Mouse (Mus musculus) hindbrain, embryonic 13.5 days (tissue): ENCODE results near the gene Gsk3a. TPM values are rescaled to one million over a fixed set of nuclear protein-coding genes. Genes with fewer than 3 reads are reported as not detected.

Experiments
- ATAC-seq: fragments of 200-750 bp; cut with Nextera tagmentation; 2 replicates; pipeline ENCODE4 v1.8.0; 2017; ENCODE audit warnings: moderate TSS enrichment; ENCODE audit not compliant: low FRiP score
- H3K27ac ChIP-seq: fragments of 300-500 bp; sonication (generic); 2 replicates; pipeline ENCODE4 v1.5.1; 2015; ENCODE audit warnings: inconsistent platforms, mild to moderate bottlenecking, moderate library complexity
- H3K27me3 ChIP-seq: fragments of 300-500 bp; sonication (generic); 2 replicates; pipeline ENCODE4 v1.6.1; 2015; ENCODE audit warnings: mild to moderate bottlenecking, inconsistent platforms
- H3K36me3 ChIP-seq: fragments of 300-500 bp; sonication (generic); 2 replicates; pipeline ENCODE4 v1.6.1; 2015; ENCODE audit warnings: mild to moderate bottlenecking, inconsistent platforms
- H3K4me1 ChIP-seq: fragments of 300-500 bp; sonication (generic); replicated peaks from 2 replicates; pipeline ENCODE4 v1.6.1; 2015; ENCODE audit warnings: inconsistent platforms
- H3K4me2 ChIP-seq: fragments of 300-500 bp; sonication (generic); 2 replicates; pipeline ENCODE4 v1.6.1; 2015; ENCODE audit warnings: inconsistent platforms, mild to moderate bottlenecking, moderate library complexity
- H3K4me3 ChIP-seq: fragments of 300-500 bp; sonication (generic); 2 replicates; pipeline ENCODE4 v1.5.1; 2015; ENCODE audit warnings: mild to moderate bottlenecking, inconsistent platforms
- H3K9ac ChIP-seq: fragments of 300-500 bp; sonication (generic); 2 replicates; pipeline ENCODE4 v1.6.1; 2015; ENCODE audit warnings: mild to moderate bottlenecking, inconsistent platforms
- H3K9me3 ChIP-seq: fragments of 300-500 bp; sonication (generic); 2 replicates; pipeline ENCODE4 v1.6.1; 2016; ENCODE audit warnings: inconsistent platforms
- WGBS: fragments of 180-500 bp; shearing (Covaris S2); methylation state at CpG from one replicate; pipeline ENCODE4 v1.1.7; 2015; 5-methylcytosine and 5-hydroxymethylcytosine counted together
- polyA plus RNA-seq: library from polyadenylated mRNA; unstranded; fragments of >200 nt; fragmentation: Nextera tagmentation; extraction: Ambion mirVana; gene quantifications from 2 replicates; pipeline ENCODE4 v1.2.1, GENCODE M21; 2015

The Gsk3a gene
- polyA plus RNA-seq, 1 experiment from 2014 or later = 14.6 TPM

GRCm38 (mm10) chr7:25279076-25279860 is 41.6 kb upstream of the Gsk3a start:
- WGBS = under 1% methylated on average over 44 of the region's 49 CpGs
- H3K27me3 ChIP-seq = no peaks in the 10 kb centered on the region
- H3K4me1 ChIP-seq = peaks cover 79% of the 10 kb centered on the region
- peak overlapping the region; percentile 69 for H3K4me3 ChIP-seq
- H3K36me3 ChIP-seq = 0 out of 2 replicates have a peak, but pooled peaks cover 5% of the 10 kb centered on the region
- ATAC-seq = peak; percentile 65
- peak overlapping the region; percentile 86 for H3K9ac ChIP-seq
- no peaks in the 10 kb centered on the region for H3K9me3 ChIP-seq
- H3K27ac ChIP-seq = peak overlapping the region; percentile 100
- H3K4me2 ChIP-seq = peak overlapping the region; percentile 92

- H3K27me3 ChIP-seq = no peaks in the 10 kb centered on the region
- peak overlapping the region; percentile 69 for H3K4me3 ChIP-seq
- peak overlapping the region; percentile 86 for H3K9ac ChIP-seq
- H3K27ac ChIP-seq = peak overlapping the region; percentile 100
- under 1% methylated on average over 52 of the region's 60 CpGs for WGBS
- no peaks in the 10 kb centered on the region for H3K9me3 ChIP-seq
- H3K4me1 ChIP-seq = peaks cover 79% of the 10 kb centered on the region
- ATAC-seq = peak; percentile 75
- peaks cover 12% of the 10 kb centered on the region for H3K36me3 ChIP-seq
- peak overlapping the region; percentile 92 for H3K4me2 ChIP-seq
These were observed 40.9 kb upstream of the Gsk3a start for GRCm38 (mm10) chr7:25278341-25279075.

DNA sequence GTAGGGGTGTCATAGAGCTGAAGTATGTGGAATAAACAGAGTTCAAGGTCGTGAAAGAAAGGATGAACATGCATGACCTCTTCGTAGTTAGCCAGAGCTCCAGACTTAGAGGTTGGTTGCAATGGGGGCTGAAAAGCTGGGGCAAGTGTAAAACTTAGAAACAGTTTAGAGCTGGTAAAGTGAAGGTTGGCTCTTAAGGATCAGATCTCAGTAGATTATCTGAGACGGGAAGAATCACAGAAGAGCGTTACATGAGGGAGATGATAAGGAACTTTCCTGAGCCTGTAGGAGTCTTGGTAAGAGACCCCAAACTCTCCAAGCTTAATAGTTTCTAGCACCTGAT is 40.3 kb upstream of the Gsk3a start:
- peak overlapping the region; percentile 100 for H3K27ac ChIP-seq
- H3K27me3 ChIP-seq = no peaks in the 10 kb centered on the region
- WGBS = 14% methylated on average over 4 of the region's 4 CpGs
- peak overlapping the region; percentile 86 for H3K9ac ChIP-seq
- no peaks in the 10 kb centered on the region for H3K9me3 ChIP-seq
- H3K4me2 ChIP-seq = peak overlapping the region; percentile 92
- H3K4me1 ChIP-seq = peaks cover 79% of the 10 kb centered on the region
- no peak for ATAC-seq
- peaks cover 18% of the 10 kb centered on the region for H3K36me3 ChIP-seq
- H3K4me3 ChIP-seq = peak overlapping the region; percentile 69

DNA sequence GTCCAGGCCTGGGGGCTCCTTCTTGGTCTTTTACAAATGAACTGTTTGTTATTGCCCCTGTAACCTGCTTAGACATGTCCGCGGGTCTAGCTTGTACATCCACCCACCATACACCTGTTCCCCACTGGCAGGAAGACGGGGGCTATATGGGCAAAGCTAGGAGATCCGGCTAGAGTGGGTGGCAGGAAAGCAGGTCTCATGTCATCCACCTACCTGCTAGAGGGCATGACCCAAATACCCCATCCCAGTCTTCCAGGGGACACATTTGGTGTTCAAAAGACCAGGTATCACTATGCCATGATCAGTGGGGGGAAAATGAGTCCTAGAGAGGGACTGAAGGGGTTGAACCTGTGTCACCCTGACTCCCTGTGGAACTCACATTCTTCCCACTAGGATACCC is 39.8 kb upstream of the Gsk3a start:
- Histone ChIP-seq H3K4me3 (peak overlapping the region; percentile 69; the same call in 1 of the 2 replicates), H3K9me3 (no peaks in the 10 kb centered on the region), H3K36me3 (peaks cover 23% of the 10 kb centered on the region), H3K27me3 (no peaks in the 10 kb centered on the region), H3K4me2 (peak overlapping the region; percentile 92), H3K4me1 (peaks cover 77% of the 10 kb centered on the region), H3K9ac (peak overlapping the region; percentile 86), H3K27ac (peak overlapping the region; percentile 100)
- WGBS = 90% methylated on average over 4 of the region's 4 CpGs
- ATAC-seq = no peak

DNA sequence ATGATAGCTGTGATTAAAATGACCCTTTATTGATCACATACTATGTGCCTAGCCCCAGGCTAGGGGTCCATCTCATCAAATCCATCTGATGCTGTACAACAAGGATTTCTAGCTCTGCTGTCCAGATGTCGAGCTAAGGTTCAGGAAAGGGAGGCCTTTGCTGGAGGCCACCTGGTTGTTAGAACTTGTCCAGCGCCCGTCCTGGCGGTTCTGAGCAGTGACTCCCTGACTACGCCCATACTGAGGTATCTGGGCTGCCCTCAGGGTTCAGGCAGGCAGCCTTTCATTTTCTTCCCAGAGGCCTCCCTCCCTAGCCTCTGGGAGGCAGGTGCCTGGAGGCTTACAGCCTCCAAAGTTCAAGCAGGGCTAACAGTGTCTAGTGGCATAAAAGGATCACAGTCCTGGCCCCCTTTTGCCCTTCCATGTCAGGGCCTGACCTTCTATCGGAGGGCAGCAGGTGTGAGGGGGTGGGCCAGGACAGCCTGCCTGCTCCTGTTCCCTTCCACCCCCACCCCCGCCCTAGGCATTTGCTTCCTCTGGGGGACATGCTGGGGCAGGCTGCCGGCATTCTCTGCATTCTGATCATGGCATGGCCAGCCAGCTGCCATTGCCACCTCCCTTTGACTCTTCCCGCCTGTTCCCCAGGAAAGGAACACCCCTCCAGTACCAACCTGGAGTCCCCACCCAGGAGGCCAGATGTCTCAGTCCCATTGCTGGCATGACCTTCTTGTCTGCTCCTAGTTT is 38.1 kb upstream of the Gsk3a start:
- no peak overlapping the region for H3K4me3 ChIP-seq
- peaks cover 40% of the 10 kb centered on the region for H3K36me3 ChIP-seq
- H3K27me3 ChIP-seq = no peaks in the 10 kb centered on the region
- WGBS = 64% methylated on average over 9 of the region's 9 CpGs
- H3K27ac ChIP-seq = peak overlapping the region; percentile 19; the same call in 1 of the 2 replicates
- H3K9me3 ChIP-seq = no peaks in the 10 kb centered on the region
- peaks cover 76% of the 10 kb centered on the region for H3K4me1 ChIP-seq
- peak overlapping the region; percentile 56 for H3K9ac ChIP-seq
- no peak overlapping the region; the same call in 1 of the 2 replicates for H3K4me2 ChIP-seq
- ATAC-seq = no peak

DNA sequence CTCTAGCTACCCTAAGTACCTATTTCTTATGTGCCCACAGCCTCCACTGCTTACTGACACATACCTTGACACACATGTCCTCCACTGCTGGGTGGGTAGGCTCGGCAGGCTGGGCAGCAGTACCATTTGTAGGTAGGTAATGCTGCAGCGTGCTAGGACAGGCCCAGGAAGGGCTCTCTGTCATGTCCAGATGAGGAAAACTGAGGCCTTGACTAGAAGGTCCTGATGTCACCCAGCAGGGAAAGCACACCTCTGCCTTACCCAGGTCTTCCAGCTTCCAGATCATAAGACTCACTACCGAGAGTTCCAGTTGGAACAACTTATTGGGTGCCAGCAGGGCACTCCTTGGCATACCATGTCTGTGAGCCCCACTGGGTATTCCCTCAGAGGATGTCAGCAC is 37.3 kb upstream of the Gsk3a start:
- peaks cover 40% of the 10 kb centered on the region for H3K36me3 ChIP-seq
- WGBS = 87% methylated on average over 3 of the region's 3 CpGs
- no peak for ATAC-seq
- H3K4me3 ChIP-seq = no peak overlapping the region
- H3K4me2 ChIP-seq = no peak overlapping the region
- H3K9me3 ChIP-seq = no peaks in the 10 kb centered on the region
- H3K9ac ChIP-seq = peak overlapping the region; percentile 60
- H3K27me3 ChIP-seq = no peaks in the 10 kb centered on the region
- H3K27ac ChIP-seq = no peak overlapping the region
- H3K4me1 ChIP-seq = peaks cover 76% of the 10 kb centered on the region

DNA sequence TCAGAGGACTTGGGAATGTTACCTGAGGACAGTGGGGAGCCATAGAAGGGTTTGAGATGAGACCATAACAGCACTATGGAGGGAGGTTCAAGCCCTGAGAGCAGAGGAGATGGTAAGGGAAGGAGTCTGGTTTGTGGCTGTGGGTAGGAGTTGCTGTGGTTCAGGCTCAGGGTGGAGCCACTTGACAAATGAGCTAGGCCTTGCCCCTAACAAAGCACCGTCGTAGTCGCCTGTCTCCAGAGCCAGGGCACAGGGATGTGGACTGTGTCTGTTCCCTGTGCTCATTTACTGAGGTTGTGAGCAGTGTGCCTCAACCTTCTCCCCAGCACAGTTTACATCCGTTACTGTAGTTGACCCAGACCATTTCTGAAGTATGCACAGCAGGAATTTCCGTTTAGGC is 36.9 kb upstream of the Gsk3a start:
- Histone ChIP-seq H3K4me3 (no peak overlapping the region), H3K27ac (peak overlapping the region; percentile 12; the same call in 1 of the 2 replicates), H3K9ac (peak overlapping the region; percentile 60), H3K9me3 (no peaks in the 10 kb centered on the region), H3K4me1 (peaks cover 76% of the 10 kb centered on the region), H3K27me3 (no peaks in the 10 kb centered on the region), H3K36me3 (peaks cover 40% of the 10 kb centered on the region), H3K4me2 (peak overlapping the region; percentile 8; the same call in 1 of the 2 replicates)
- 60% methylated on average over 5 of the region's 5 CpGs for WGBS
- no peak for ATAC-seq

DNA sequence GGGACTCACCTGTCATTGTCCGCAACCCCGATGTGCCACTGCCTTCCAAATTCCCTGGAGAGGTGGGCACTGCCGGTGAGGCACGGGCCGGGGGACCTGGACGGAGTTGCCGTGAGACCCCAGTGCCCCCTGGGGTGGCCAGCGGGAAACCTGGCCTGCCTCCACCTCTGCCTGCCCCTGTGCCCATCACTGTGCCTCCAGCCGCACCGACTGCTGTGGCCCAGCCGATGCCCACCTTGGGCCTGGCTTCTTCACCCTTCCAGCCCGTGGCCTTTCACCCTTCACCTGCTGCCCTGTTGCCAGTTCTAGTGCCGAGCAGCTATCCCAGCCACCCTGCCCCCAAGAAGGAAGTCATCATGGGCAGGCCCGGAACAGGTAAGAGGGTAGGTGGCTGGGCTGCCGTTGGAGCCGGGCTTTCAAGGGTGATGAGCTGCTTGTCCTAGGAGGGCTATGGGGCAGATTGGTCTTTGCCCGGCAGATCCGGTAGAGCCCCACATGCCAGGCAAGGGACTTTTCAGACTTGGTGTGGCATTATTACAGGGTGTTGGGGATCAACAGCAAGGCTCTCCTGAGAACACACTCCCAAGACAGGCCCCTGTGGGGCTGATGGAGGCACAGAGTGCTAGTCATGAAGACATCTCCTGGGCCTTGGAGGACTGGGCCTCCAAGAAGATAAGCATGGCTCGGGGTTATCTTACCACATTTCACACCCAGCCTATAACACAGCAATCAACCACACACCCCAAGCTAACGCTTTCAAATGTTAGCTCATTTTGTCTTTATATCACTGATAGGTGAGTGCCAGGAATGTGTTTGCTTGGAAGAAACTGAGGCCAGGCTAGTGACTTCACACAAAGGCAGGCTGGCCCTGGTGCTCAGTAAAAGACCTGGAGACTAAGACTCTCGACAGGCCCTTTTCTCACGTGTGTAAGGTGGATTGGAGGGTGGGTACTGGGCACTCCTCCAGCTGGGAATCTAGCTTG is 35.9 kb upstream of the Gsk3a start:
- ATAC-seq = no peak
- Histone ChIP-seq H3K9me3 (no peaks in the 10 kb centered on the region), H3K4me3 (no peak overlapping the region; the same call in 1 of the 2 replicates), H3K4me1 (peaks cover 82% of the 10 kb centered on the region), H3K4me2 (no peak overlapping the region; the same call in 1 of the 2 replicates), H3K36me3 (peaks cover 40% of the 10 kb centered on the region), H3K9ac (peak overlapping the region; percentile 60), H3K27me3 (no peaks in the 10 kb centered on the region), H3K27ac (no peak overlapping the region)
- 90% methylated on average over 22 of the region's 22 CpGs for WGBS

DNA sequence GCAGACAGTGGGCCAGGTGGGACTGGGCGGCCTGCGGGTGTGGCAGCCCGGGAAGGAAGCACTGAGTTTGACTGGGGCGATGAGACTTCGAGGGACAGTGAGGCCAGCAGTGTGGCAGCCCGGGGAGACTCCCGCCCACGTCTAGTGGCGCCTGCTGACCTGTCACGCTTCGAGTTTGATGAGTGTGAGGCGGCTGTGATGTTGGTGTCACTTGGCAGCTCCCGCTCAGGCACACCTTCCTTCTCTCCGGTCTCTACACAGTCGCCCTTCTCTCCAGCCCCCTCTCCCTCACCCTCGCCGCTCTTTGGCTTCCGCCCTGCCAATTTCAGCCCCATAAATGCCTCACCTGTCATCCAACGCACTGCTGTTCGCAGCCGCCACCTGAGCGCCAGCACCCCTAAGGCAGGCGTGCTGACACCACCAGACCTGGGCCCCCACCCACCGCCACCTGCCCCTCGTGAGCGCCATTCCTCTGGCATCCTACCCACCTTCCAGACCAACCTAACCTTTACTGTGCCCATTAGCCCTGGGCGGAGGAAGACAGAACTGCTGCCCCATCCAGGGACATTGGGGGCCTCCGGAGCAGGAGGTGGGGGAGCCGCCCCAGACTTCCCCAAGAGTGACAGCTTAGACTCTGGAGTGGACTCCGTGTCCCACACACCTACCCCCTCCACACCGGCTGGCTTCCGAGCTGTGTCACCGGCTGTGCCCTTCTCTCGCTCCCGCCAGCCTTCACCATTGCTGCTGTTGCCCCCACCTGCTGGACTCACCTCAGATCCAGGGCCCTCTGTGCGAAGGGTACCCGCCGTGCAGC is 35.0 kb upstream of the Gsk3a start:
- Histone ChIP-seq H3K4me2 (no peak overlapping the region), H3K4me3 (no peak overlapping the region), H3K4me1 (peaks cover 77% of the 10 kb centered on the region), H3K9ac (peak overlapping the region; percentile 60; the same call in 1 of the 2 replicates), H3K9me3 (no peaks in the 10 kb centered on the region), H3K36me3 (peaks cover 40% of the 10 kb centered on the region), H3K27ac (no peak overlapping the region), H3K27me3 (no peaks in the 10 kb centered on the region)
- no peak for ATAC-seq
- WGBS = 89% methylated on average over 38 of the region's 38 CpGs

GRCm38 (mm10) chr7:25271651-25272444 is 34.2 kb upstream of the Gsk3a start:
- H3K36me3 ChIP-seq = peaks cover 40% of the 10 kb centered on the region
- H3K4me3 ChIP-seq = no peak overlapping the region
- H3K4me2 ChIP-seq = no peak overlapping the region
- no peaks in the 10 kb centered on the region for H3K9me3 ChIP-seq
- WGBS = 84% methylated on average over 29 of the region's 30 CpGs
- H3K4me1 ChIP-seq = peaks cover 72% of the 10 kb centered on the region
- no peaks in the 10 kb centered on the region for H3K27me3 ChIP-seq
- no peak overlapping the region for H3K9ac ChIP-seq
- ATAC-seq = no peak
- no peak overlapping the region for H3K27ac ChIP-seq
